Mouse (Mus musculus) neural tube, embryonic 11.5 days (tissue): ENCODE measurements around the gene Arhgef28. TPM values are rescaled to one million over a fixed set of nuclear protein-coding genes. Genes with fewer than 3 reads are reported as not detected.

Experiments
- ATAC-seq: fragments of 200-750 bp; cut with Nextera tagmentation; 2 replicates; pipeline ENCODE4 v1.8.0; 2017; ENCODE audit warnings: moderate number of reproducible peaks, mild to moderate bottlenecking, moderate TSS enrichment, moderate library complexity; ENCODE audit not compliant: insufficient read depth, low FRiP score, low TSS enrichment
- DNase-seq: peaks from one replicate; pipeline ENCODE4 v3.0.0-alpha.2; 2015; ENCODE audit warnings: low spot score
- H3K27ac ChIP-seq: fragments of 300-500 bp; sonication (generic); 2 replicates; pipeline ENCODE4 v1.5.1; 2014; ENCODE audit warnings: low read depth, mild to moderate bottlenecking, low read length
- H3K27me3 ChIP-seq: fragments of 300-500 bp; sonication (generic); 2 replicates; pipeline ENCODE4 v1.6.1; 2014; ENCODE audit warnings: mild to moderate bottlenecking, low read length, mixed read lengths; ENCODE audit not compliant: control insufficient read depth, insufficient read depth
- H3K36me3 ChIP-seq: fragments of 300-500 bp; sonication (generic); 2 replicates; pipeline ENCODE4 v1.6.1; 2014; ENCODE audit warnings: mild to moderate bottlenecking, low read length, moderate library complexity, mixed read lengths; ENCODE audit not compliant: control insufficient read depth, insufficient read depth
- H3K4me1 ChIP-seq: fragments of 300-500 bp; sonication (generic); 2 replicates; pipeline ENCODE4 v1.6.1; 2014; ENCODE audit warnings: low read length, mixed read lengths; ENCODE audit not compliant: control insufficient read depth, insufficient read depth
- H3K4me2 ChIP-seq: fragments of 300-500 bp; sonication (generic); 2 replicates; pipeline ENCODE4 v1.6.1; 2014; ENCODE audit warnings: low read depth, mild to moderate bottlenecking, moderate library complexity
- H3K4me3 ChIP-seq: fragments of 300-500 bp; sonication (generic); 2 replicates; pipeline ENCODE4 v1.5.1; 2014; ENCODE audit warnings: low read depth, low read length
- H3K9ac ChIP-seq: fragments of 300-500 bp; sonication (generic); 2 replicates; pipeline ENCODE4 v1.6.1; 2014; ENCODE audit warnings: mild to moderate bottlenecking, low read length
- H3K9me3 ChIP-seq: fragments of 300-500 bp; sonication (generic); 2 replicates; pipeline ENCODE4 v1.6.1; 2016; ENCODE audit warnings: low read length; ENCODE audit not compliant: control insufficient read depth
- WGBS: fragments of 180-500 bp; shearing (Covaris S2); extraction: QIAGEN DNeasy Blood & Tissue Kit; methylation state at CpG from one replicate; pipeline ENCODE4 v1.1.7; 2014; 5-methylcytosine and 5-hydroxymethylcytosine counted together
- polyA plus RNA-seq: library from polyadenylated mRNA; unstranded; fragments of >200 nt; fragmentation: Nextera tagmentation; extraction: Ambion mirVana; gene quantifications from 2 replicates; pipeline ENCODE4 v1.2.1, GENCODE M21; 2014

Gene Arhgef28
- polyA plus RNA-seq, 1 experiment from 2014 or later = 7.7 TPM

DNA sequence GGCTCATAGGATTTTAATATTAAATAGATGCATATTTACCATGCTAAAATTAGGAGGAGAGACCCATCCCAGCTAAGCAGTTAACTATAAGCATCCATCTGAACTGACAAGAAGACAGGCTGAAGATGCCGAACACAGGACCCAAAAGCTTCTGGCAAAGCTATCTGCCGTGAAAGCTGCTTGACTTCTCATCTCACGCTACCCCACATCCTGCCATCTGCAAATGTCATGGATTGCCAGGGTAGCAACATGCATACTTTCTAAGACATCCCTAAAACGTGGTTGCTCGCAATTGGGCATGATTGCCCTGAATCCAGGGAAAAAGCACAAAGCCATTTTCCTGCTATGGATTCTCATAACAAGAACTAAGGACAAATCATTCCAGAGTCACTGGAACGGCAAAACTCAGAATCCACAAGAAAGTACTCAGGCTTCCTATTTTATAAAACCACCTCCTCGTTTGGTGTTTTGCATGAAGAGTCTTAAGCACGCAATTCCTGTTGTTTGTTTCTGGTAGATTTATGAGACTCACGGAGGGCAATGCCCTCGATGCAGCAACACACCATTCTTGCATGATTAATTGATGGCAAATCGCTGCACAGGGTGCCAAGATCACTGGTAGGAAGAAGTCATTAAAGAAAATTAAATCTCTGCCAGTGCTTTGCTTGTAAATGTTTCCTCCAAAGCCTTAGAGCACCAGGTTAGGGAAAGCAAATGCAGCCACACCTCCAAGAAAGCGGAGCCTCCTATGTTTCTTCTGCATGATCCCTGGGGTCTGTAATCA lies 287.9 kb downstream of the Arhgef28 start:
- no peak overlapping the region for H3K27ac ChIP-seq
- WGBS = 69% methylated on average over 12 of the region's 12 CpGs
- H3K4me2 ChIP-seq = no peak overlapping the region
- no peaks in the 10 kb centered on the region for H3K27me3 ChIP-seq
- no peaks in the 10 kb centered on the region for H3K9me3 ChIP-seq
- ATAC-seq (no peak), DNase-seq (no peak)
- no peaks in the 10 kb centered on the region for H3K36me3 ChIP-seq
- H3K4me1 ChIP-seq = peaks cover 3% of the 10 kb centered on the region; the same call in 1 of the 2 replicates
- no peak overlapping the region for H3K9ac ChIP-seq
- no peak overlapping the region for H3K4me3 ChIP-seq

GRCm38 (mm10) chr13:97911013-97911412 lies 295.2 kb downstream of the Arhgef28 start:
- Histone ChIP-seq H3K9me3 (no peaks in the 10 kb centered on the region), H3K36me3 (no peaks in the 10 kb centered on the region), H3K27me3 (no peaks in the 10 kb centered on the region), H3K4me3 (no peak overlapping the region), H3K4me1 (peaks cover 7% of the 10 kb centered on the region; the same call in 1 of the 2 replicates), H3K27ac (no peak overlapping the region), H3K4me2 (no peak overlapping the region), H3K9ac (no peak overlapping the region)
- 13% methylated on average over 10 of the region's 10 CpGs for WGBS
- DNase-seq (peak; percentile 44), ATAC-seq (0 out of 2 replicates have a peak, but pooled peaks have one; percentile 27)

- H3K36me3 ChIP-seq = no peaks in the 10 kb centered on the region
- no peak overlapping the region for H3K9ac ChIP-seq
- H3K27ac ChIP-seq = no peak overlapping the region
- WGBS = 92% methylated on average over 8 of the region's 8 CpGs
- H3K4me2 ChIP-seq = no peak overlapping the region
- no peak overlapping the region for H3K4me3 ChIP-seq
- H3K9me3 ChIP-seq = no peaks in the 10 kb centered on the region
- peaks cover 3% of the 10 kb centered on the region; the same call in 1 of the 2 replicates for H3K4me1 ChIP-seq
- no peak for ATAC-seq
- no peak for DNase-seq
- no peaks in the 10 kb centered on the region for H3K27me3 ChIP-seq
These were observed 303.4 kb downstream of the Arhgef28 start for GRCm38 (mm10) chr13:97902821-97903220.

- DNase-seq = peak; percentile 44
- H3K4me3 ChIP-seq = no peak overlapping the region
- 50% methylated on average over 3 of the region's 3 CpGs for WGBS
- no peak overlapping the region for H3K27ac ChIP-seq
- peaks cover 3% of the 10 kb centered on the region; the same call in 1 of the 2 replicates for H3K4me1 ChIP-seq
- H3K27me3 ChIP-seq = no peaks in the 10 kb centered on the region
- no peak for ATAC-seq
- no peak overlapping the region for H3K9ac ChIP-seq
- H3K9me3 ChIP-seq = no peaks in the 10 kb centered on the region
- H3K4me2 ChIP-seq = no peak overlapping the region
- H3K36me3 ChIP-seq = no peaks in the 10 kb centered on the region
These were observed 305.9 kb downstream of the Arhgef28 start for GRCm38 (mm10) chr13:97900380-97900758.

DNA sequence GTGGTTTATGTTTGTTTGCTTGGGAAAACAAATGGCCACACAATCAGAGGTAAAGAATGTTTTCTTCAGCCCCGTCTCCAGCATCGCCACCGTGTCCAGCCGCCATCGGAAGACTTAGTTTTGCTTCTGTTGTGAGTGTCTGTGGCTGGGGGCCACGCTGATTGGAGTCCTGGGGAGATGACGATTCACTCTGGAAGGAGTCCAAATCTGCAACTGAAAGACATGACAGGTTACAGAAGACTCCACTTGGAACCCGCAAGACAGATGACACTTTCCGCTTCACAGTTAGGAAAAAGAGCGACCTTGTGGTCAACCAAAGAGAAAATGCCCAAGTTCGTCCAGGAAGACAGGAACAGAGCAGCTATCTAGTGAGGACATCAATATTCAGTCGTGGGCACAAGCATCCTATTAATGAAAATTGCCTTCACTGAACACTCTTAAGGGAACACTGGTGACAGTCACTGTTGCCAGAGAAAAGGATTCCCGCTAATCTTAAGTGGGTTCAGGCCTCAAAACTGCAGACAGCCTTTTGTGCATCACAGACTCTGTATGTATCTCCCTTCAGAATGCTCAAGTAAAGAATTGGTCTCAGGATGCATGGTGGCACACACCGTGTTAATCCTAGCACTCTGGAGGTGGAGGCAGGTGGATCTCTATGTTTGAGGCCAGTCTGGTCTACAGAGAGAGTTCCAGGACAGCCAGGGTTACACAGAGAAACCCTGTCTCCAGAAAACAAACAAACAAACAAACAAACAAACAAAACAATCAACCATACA lies 306.4 kb downstream of the Arhgef28 start:
- DNase-seq (peak; percentile 22), ATAC-seq (no peak)
- 78% methylated on average over 14 of the region's 14 CpGs for WGBS
- H3K4me3 ChIP-seq = no peak overlapping the region
- no peaks in the 10 kb centered on the region for H3K9me3 ChIP-seq
- H3K4me1 ChIP-seq = peaks cover 3% of the 10 kb centered on the region; the same call in 1 of the 2 replicates
- no peak overlapping the region for H3K27ac ChIP-seq
- no peaks in the 10 kb centered on the region for H3K27me3 ChIP-seq
- no peak overlapping the region for H3K9ac ChIP-seq
- no peaks in the 10 kb centered on the region for H3K36me3 ChIP-seq
- no peak overlapping the region for H3K4me2 ChIP-seq

- Histone ChIP-seq H3K9me3 (no peaks in the 10 kb centered on the region), H3K27ac (no peak overlapping the region), H3K4me1 (peaks cover 3% of the 10 kb centered on the region; the same call in 1 of the 2 replicates), H3K4me2 (no peak overlapping the region), H3K9ac (no peak overlapping the region), H3K4me3 (no peak overlapping the region), H3K36me3 (no peaks in the 10 kb centered on the region), H3K27me3 (no peaks in the 10 kb centered on the region)
- 69% methylated on average over 2 of the region's 2 CpGs for WGBS
- ATAC-seq = no peak
- DNase-seq = no peak
These were observed 307.6 kb downstream of the Arhgef28 start for GRCm38 (mm10) chr13:97898590-97898989.

GRCm38 (mm10) chr13:97893031-97893825 lies 313.0 kb downstream of the Arhgef28 start:
- Histone ChIP-seq H3K9me3 (no peaks in the 10 kb centered on the region), H3K4me1 (peaks cover 6% of the 10 kb centered on the region; the same call in 1 of the 2 replicates), H3K4me2 (no peak overlapping the region), H3K4me3 (no peak overlapping the region), H3K9ac (no peak overlapping the region), H3K27me3 (no peaks in the 10 kb centered on the region), H3K27ac (no peak overlapping the region), H3K36me3 (no peaks in the 10 kb centered on the region)
- no peak for ATAC-seq
- WGBS = 50% methylated on average over 10 of the region's 10 CpGs
- no peak for DNase-seq

DNA sequence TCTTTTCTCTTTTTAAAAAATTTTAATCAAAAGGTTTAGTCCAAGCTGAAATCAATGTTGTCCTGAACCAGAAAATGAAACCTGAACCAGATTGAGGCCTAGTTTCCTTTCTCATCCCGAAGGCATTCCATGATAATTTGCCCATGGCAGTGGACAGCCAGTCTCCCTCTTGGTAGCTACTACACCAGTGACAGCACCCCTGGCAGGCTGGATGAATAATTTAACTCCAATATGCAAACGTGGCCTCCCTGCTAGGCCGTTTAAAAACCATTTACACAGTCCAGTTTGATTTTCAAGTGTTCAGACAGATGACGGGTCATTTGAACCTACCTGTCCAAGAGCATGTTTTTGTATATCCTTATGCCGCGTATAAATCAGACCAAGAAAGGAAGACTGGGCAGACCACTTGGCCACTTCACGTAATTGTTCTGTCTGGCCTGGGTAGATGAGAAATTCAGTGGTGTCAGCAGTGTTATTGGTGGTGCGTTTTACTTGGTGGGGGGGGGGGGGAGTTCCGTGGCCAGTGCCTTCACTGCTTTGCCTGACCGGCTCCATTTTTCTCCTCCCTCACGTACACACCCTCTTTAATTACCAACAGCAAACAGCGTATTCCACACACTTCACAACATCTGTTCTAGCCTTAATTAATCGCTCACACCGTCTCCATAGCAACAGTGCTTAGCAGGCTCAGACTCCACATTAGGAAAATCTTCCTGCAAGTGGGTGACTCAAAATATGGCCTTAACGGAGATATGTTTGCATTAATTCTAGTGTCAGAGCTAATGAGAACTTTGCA lies 314.0 kb downstream of the Arhgef28 start:
- Histone ChIP-seq H3K4me2 (no peak overlapping the region), H3K9ac (no peak overlapping the region), H3K4me1 (peaks cover 6% of the 10 kb centered on the region; the same call in 1 of the 2 replicates), H3K27me3 (no peaks in the 10 kb centered on the region), H3K9me3 (no peaks in the 10 kb centered on the region), H3K27ac (no peak overlapping the region), H3K4me3 (no peak overlapping the region), H3K36me3 (no peaks in the 10 kb centered on the region)
- DNase-seq (peak; percentile 21), ATAC-seq (peak; percentile 68)
- 54% methylated on average over 15 of the region's 15 CpGs for WGBS
